Mouse (Mus musculus) inflammation-experienced regulatory T-cells, adult 6 months (primary cell): Measurements from ENCODE around the gene Slc39a1. TPM values are rescaled to one million over a fixed set of nuclear protein-coding genes. Genes with fewer than 3 reads are reported as not detected.
"Not testable (repeated sequence)": the region's sequence is repeated elsewhere in the genome, so short reads cannot be mapped to it uniquely, and the experiment has no call there.

Experiments used
- ATAC-seq: one replicate; pipeline ENCODE4 v1.8.0; 2017
- polyA plus RNA-seq, 3 experiments: library from polyadenylated mRNA; unstranded; fragments of 100-300 nt; shearing (Covaris generic); gene quantifications; one replicate each; pipeline ENCODE4 v1.2.1; 2017

The Slc39a1 gene
- polyA plus RNA-seq, 3 experiments from 2014 or later, result 35.0 to 72.7 (median 59.5) TPM

DNA sequence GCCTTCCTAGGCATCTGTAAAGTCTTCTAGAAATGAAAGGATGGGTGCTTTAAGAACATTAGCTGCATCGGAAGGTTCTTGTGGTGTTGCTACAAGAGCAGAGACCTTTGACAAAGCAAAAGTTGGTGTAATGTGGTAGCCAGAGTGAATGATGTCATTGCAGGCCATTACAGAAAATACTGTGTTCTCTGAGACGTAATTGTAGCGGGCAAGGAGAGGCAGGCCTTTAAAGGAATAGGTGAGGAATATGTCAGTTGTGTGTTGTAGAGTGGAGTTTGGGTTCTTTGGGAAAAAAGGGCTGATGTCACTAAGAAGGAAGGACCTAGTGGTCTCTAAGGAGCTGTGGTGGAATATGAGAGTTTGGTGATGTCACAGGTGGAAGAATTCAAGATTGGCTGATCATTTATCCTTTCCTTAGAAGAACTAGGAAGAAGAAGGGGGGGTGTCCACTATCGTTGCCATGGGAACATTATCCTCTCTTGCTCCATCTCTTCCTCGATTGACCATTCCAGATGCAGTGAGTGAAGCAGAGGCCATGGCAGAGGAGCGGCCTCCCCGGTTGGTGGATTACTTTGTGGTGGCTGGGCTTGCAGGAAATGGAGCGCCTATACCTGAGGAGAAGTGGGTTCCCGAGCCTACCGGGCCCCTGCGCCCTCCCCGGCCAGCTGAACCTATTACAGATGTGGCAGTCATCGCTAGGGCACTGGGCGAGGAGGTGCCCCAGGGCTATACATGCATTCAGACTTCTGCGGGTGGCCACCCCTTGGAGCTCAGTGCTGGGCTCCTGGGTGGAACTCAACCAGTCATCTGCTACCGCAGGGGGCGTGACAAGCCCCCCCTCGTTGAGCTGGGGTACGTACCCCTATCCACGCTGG, 19.2 kb downstream of the Slc39a1 start:
- no peak for ATAC-seq

DNA sequence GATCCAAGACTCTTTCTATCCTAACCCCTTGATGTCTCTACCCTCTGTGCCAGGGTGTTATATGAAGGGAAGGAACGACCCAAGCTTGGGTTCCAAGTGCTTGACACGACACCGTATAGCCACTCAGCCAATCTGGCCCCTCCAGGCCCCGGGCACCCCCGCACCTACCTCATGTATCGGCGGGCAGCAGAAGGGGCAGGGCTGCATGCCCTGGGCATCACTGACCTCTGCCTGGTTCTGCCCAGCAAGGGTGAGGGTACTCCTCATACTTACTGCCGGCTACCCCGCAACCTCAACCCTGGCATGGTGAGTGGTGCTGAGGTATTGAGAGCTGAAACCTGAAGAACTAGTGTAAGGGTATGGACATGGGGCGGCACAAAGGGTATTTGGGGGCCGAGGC, 20.2 kb downstream of the Slc39a1 start:
- ATAC-seq, result no peak

DNA sequence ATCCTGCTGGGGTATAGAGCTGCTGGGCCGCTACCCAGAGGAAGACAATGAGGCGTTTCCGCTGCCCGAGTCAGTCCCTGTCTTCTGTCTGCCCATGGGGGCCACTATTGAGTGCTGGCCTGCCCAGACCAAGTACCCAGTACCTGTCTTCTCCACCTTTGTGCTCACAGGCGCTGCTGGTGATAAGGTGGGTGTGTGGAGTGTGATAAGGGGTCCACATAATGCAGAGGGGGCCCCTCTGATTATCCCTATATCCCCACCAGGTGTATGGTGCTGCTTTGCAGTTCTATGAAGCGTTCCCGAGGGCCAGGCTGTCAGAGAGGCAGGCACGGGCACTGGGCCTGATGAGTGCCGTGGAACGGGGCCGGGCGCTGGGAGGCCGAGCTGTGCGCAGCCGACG, 21.0 kb downstream of the Slc39a1 start:
- ATAC-seq, result no peak

DNA sequence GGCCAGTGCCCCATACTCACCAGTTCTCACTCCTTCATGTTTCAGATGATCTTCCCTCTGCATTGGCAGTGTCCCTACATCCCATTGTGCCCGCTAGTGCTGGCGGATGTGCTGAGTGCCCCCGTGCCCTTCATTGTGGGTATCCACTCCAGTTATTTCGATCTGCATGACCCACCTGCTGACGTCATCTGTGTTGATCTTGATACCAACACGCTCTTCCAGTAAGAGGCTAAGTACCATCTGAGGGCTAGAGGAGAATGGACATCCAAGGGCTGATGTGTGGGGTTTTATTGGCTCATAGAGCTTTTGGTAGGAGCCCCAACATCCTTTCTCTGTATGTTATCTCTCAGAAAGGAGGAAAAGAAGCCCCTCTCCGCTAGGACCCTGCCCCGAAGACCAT, 22.8 kb downstream of the Slc39a1 start:
- ATAC-seq, result no peak

DNA sequence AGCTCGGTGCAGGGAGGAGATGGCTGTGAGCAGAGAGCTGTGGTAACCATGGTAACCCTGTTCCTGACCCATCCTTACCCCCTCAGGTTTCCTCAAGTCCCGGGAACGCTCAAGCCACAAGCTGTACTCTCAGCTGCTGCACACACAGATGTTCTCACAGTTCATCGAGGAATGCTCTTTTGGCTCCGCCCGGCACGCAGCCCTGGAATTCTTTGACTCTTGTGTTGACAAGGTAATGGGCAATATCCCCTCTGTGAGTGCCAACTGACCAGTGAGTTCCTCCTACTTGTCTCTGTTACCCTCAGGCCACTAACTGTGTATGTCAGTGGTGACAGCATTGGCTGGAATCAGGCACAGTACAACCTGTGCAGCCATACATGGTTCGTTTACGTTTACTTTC, 24.2 kb downstream of the Slc39a1 start:
- no peak for ATAC-seq

DNA sequence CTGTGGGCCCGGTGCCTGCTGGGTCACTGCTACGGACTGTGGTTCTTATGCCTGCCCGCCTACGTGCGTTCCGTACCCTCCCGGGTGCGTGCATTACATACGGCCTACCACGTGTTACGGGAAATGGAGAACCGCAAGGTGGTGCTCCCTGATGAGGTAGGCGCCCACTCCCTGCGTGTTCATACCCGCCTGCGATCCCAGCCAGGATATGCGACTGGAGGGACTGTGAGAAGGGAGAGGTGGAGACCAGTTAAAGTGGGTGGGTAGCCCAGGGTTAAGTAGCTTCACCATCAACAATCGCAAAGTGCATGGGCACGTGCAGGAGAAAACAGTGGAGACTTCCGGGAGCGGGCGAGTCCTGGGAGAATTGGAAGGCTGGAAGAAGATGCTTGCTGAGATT, 25.9 kb downstream of the Slc39a1 start:
- ATAC-seq, result no peak

DNA sequence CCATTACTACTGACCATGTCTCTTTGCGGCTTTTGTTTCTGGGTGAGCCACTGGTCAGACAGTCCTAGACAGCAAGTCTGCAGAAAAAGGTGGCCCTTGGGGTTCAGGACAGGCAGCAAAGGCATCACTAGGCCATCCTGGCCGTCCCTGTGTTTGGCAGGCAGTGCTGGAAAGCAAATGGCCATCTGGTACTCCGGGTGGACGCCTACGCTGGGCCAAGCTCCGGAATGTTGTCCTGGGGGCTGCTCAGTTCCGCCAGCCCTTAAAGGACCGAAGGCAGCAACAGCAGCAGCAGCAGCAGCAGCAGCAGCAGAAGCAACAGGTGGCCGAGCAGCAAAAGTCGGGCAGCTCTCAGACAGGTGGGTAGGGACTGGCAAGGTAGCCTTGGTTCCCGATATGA, 27.3 kb downstream of the Slc39a1 start:
- no peak for ATAC-seq

DNA sequence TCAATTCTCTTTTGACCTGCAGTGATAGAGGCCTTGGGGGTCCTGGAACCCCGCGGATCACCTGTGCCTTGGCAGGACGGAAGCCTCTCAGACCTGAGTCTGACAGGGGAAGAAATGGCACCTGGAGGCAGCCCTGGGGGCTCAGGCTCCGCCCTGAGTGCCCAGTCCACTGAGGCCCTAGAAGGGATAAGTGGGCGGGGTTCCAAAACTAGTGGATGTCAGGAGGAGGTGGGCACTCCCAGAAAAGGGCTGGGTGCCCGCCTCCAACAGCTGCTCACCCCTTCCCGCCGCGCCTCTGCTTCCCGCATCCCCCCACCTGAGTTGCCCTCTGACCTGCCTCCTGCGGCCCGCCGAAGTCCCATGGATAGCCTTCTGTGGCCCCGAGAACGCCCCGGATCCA, 28.9 kb downstream of the Slc39a1 start:
- no peak for ATAC-seq

DNA sequence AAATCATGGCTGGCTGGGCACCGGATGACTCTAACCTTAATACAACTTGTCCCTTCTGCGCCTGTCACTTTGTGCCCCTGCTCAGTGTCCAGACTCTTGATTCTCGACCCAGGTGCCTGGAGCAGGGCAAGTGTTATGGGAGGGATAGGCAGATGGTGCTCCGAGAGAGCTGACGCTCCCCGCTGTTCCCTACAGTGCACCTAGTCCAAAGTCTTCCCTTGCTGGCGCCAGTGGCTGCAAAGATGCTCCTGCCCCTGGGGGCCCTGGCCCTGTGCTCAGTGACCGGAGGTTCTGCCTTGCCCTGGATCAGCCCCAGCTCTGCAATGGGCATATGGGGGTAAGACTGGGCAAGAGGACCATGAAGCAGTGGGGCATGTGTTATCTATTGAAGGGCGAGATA, 29.8 kb downstream of the Slc39a1 start:
- no peak for ATAC-seq

DNA sequence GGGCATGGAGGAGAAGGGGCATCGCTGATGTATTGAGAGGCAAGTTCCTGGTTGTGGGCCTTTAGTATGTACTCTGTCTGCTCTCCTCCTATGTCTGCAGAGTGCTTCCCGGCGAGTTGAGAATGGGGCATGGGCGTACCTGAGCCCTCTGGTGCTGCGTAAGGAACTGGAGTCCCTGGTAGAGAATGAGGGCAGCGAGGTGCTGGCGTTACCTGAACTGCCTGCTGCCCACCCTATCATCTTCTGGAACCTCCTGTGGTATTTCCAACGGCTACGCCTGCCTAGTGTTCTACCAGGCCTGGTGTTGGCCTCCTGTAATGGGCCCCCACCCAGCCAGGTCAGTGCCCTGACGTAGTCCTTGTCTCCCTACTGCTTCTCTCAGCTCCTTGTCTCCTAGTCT, 30.2 kb downstream of the Slc39a1 start:
- no peak for ATAC-seq

DNA sequence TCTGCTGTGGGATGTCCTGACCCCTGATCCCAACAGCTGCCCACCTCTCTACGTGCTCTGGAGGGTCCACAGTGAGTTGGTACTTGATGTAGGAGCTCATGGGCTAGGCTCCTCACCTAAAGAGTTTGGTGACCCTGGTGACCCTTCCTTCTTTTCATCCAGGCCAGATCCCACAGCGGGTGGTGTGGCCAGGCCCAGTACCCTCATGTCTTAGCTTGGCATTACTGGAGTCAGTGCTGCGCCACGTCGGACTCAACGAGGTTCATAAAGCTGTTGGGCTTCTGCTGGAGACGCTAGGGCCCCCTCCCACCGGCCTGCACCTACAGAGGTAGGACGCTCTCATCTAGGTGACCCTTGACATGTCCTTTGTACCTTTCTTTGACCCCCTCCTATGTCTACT, 31.2 kb downstream of the Slc39a1 start:
- no peak for ATAC-seq

DNA sequence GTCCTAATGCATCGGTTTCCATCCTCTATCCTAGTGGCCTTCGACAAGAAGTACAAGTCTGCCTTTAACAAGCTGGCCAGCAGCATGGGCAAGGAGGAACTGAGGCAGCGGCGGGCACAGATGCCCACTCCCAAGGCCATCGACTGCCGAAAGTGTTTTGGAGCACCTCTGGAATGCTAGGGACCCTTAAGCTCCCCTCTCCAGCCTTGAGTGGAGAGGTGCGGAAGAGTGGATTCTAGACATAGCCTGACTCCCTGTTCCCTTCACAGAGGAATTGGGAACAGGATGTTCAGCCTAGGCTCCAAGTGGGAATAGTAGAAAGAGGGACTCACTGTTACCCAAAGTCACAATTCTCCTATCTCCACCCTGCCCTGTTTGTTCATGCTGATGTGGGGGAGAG, 31.8 kb downstream of the Slc39a1 start:
- no peak for ATAC-seq

DNA sequence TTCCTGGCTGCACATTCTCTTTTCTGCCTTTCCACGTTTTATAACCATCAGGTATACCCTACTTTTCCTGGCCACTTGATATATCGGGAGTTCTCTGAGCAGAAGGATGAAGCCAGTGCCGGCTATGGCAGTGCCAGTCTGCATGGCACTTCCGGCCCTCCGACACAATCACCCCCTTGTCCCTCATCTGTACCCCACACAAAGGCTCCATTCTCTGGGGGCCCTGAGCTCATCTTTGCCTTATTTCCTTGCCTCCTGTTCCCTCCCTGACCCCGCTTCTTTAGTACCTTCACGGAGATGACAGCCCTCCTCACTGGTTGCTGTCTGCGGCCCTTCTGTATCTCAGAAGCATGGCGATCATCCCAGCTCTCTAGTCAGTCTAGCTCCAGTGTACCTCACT, 32.7 kb downstream of the Slc39a1 start:
- ATAC-seq, result no peak

DNA sequence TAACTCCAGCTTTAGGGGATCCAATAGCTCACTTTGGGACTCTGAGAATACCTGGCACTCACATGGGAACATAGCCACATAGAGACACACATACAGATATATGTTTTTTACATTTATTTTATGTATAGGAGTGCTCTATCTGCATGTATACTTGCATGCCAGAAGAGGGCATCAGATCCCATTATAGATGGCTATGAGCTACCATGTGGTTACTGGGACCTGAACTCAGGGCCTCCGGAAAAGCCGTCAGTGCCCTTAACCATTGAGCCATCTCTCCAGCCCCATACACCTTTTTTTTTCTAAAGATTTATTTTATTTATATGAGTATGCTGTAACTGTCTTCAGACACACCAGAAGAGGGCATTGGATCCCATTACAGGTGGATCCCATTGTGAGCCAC, 36.2 kb downstream of the Slc39a1 start:
- no peak for ATAC-seq

DNA sequence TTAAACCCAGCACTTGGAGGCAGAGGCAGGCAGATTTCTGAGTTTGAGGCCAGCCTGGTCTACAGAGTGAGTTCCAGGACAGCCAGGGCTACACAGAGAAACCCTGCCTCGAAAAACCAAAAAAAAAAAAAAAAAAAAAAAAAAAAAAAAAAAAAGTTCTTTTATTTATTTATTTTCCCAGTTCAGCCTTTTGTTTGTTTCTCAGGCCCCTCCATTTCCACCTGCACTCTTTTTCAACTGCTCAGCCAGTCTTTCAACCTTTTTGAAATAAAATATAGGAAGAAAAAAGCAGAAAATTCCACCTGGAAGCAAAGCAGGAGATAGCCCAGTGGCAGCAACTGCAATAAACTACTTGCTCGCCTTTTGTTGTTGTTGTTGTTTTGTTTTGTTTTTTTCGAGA, 41.4 kb downstream of the Slc39a1 start:
- not testable (repeated sequence) for ATAC-seq

DNA sequence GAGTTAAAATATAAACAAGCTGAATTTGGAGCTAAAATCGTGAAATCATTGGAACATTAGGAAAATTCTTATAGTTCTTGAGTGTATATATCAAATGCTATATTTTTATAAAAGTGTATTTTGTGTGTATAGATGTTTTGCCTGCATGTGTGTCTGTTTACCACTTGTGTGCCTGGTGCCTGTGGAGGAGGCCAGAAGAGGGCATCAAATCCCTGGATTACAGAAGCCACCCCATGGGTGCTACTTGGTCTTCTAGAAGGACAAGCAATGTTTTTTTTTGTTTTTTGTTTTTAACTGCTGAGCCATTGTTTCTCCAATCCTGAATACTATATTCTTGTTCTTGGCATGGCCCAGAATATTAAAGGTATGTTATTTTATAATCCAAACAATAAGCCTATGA, 42.6 kb downstream of the Slc39a1 start:
- no peak for ATAC-seq

DNA sequence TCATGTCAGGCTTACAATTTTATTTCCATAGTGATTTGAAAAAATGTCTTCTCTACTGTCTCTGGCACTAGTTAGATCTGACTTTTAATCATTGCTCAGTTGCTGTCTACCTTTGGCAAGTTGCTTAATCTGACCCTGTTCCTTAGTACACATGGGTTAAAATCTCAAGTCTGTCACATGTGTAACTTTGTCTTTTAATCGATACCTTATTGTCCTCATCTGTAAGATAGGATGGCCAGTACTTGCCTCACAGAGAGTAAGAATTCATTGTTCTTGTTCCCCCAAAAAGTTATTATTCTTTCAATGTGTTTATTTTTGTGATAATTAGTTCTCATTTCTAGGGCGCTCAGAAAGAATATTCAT, 44.0 kb downstream of the Slc39a1 start:
- no peak for ATAC-seq

DNA sequence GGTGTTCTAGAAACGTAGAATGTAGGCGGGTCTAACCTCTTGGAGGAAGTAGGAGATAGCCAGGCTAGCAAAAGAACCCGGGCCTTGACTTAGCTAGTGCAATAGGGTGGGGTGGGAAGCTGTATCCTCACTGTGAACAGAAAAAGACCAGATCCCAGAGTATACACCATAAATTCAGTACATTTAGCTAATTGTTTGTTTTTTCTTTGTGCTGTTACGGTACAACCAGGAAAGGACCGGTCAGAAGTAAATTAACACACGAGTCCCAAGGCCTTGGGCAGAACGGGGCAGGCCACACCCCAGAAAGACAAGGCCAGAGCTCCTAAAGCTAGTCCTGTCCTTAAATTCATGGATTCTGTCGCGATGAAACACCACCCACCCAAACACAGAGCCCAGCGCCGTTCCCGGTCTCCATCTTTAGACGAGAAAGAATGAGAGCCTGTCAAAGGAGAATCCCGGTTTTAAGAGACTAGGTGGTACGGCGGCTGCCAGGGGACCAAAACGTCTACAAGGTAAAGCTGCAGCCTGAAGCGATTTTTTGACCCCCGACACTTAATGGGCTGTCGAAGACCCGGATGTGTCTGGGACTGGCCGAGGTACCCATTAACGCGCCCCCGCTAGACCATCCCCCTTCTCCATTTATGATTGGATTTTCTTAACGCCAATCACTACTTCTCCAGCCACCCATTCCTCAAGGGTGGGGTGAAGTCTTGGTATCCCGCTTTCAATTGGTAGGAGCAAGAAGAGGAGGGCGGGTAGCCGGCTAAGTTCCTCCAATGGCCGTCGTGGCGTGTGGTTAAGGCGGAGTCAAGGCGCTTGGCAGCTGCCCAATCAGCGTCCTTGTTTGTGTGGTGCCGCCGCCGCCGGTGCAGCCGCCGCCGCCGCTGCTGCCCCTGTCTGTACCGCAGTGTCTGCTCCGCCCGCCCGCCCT, 44.6 kb downstream of the Slc39a1 start, which contains the start of gene Gatad2b:
TSS of gene Gatad2b (plus strand) at position 834 of the 931 bp plus-strand sequence.
- peak; percentile 99 for ATAC-seq

DNA sequence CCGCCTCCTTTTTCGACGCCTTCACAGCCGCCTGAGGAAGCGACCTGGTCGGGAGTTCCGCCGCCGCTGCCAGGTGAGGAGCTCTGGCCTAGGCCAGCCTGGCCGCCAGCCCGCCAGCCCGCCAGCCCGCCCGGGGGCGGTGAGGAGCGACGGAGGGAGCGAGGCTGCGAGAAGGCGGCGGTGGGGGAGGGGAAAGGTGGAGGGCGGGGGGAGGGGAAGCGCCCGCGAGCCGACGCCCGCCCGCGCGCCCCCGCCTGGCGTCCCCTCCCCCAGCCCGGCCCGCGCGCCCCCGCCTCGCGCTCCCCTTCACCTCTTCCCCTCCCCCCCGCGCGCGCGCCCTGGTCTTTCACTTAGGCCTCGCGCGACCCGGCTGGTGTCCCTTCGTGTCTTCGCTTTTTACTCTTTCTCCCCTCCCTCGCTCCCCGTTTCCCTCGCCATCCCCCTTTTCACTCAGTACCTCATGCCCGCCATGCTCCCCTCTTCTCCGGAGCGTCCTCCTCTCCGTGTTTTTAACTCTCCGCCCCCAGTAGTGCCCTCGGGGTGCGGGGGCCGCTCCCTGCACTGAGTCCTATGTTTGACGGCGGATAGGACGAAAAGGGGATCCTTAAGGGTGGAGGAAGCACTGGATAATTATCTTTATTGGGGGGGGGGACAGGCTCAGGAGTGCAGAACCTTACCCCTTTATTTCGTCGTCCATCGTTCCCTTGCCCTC, 45.5 kb downstream of the Slc39a1 start:
- ATAC-seq, result no peak

DNA sequence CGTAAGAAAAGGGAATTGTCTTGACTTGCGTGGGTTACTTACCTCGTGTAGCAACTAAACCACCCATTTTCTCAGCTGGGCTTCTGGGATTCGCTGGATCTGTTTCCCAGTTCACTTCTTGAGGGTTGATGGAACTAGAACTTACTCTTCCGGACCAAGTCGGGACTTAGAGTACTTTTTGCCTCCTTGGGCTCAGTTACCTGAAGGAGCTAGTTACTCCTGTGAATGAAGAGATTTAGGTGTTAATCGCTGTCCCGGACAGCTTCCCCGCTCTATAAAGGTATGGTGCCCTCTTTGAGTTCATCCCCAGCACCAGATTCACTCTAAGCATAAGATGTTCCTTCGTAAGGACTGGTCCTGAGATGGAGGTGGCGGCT, 46.1 kb downstream of the Slc39a1 start:
- no peak for ATAC-seq

DNA sequence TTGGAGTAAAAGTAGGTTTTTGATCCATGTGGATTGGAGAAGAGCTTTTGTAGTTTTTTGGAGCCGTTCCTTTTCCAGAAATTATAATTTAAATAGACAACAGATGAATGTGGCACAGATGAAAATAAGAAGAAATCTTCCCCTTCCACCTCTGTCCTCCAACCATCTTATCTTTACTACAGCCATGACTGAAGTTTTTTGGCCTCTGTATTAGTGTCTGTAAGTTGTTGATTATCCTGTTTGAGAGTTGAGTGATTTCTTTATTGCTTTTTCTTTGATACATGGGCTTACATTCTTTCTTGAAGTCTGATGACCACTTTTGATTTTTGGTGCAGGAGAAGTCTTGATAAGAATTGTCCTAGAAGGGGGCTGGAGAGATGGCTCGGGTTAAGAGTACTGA, 46.7 kb downstream of the Slc39a1 start:
- ATAC-seq, result no peak
